Mouse (Mus musculus) heart, embryonic 15.5 days (tissue): ENCODE results near the gene Ninl. TPM values are rescaled to one million over a fixed set of nuclear protein-coding genes. Genes with fewer than 3 reads are reported as not detected.
"Not testable (repeated sequence)": the region's sequence is repeated elsewhere in the genome, so short reads cannot be mapped to it uniquely, and the experiment has no call there.

Source experiments
- ATAC-seq: fragments of 200-750 bp; cut with Nextera tagmentation; replicated peaks from 2 replicates; pipeline ENCODE4 v1.8.0; 2017; ENCODE audit warnings: low read depth, moderate TSS enrichment; ENCODE audit not compliant: insufficient number of reproducible peaks, insufficient read depth, low FRiP score
- H3K27ac ChIP-seq: fragments of 300-500 bp; sonication (generic); 2 replicates; pipeline ENCODE4 v1.5.1; 2015; ENCODE audit warnings: mild to moderate bottlenecking, inconsistent platforms
- H3K27me3 ChIP-seq: fragments of 300-500 bp; sonication (generic); 2 replicates; pipeline ENCODE4 v1.6.1; 2015; ENCODE audit warnings: inconsistent platforms
- H3K36me3 ChIP-seq: fragments of 300-500 bp; sonication (generic); 2 replicates; pipeline ENCODE4 v1.6.1; 2015; ENCODE audit warnings: mild to moderate bottlenecking, inconsistent platforms
- H3K4me1 ChIP-seq: fragments of 300-500 bp; sonication (generic); replicated peaks from 2 replicates; pipeline ENCODE4 v1.6.1; 2015; ENCODE audit warnings: inconsistent platforms
- H3K4me2 ChIP-seq: fragments of 300-500 bp; sonication (generic); 2 replicates; pipeline ENCODE4 v1.6.1; 2015; ENCODE audit warnings: inconsistent platforms, mild to moderate bottlenecking, moderate library complexity
- H3K4me3 ChIP-seq: fragments of 300-500 bp; sonication (generic); 2 replicates; pipeline ENCODE4 v1.5.1; 2015; ENCODE audit warnings: mild to moderate bottlenecking, inconsistent platforms
- H3K9ac ChIP-seq: fragments of 300-500 bp; sonication (generic); 2 replicates; pipeline ENCODE4 v1.6.1; 2015; ENCODE audit warnings: mild to moderate bottlenecking, inconsistent platforms
- H3K9me3 ChIP-seq: fragments of 300-500 bp; sonication (generic); replicated peaks from 2 replicates; pipeline ENCODE4 v1.6.1; 2016; ENCODE audit warnings: inconsistent platforms
- WGBS: fragments of 180-500 bp; shearing (Covaris S2); methylation state at CpG from one replicate; pipeline ENCODE4 v1.1.7; 2015; ENCODE audit warnings: mixed read lengths; 5-methylcytosine and 5-hydroxymethylcytosine counted together
- polyA plus RNA-seq: library from polyadenylated mRNA; unstranded; fragments of >200 nt; fragmentation: Nextera tagmentation; extraction: Ambion mirVana; gene quantifications from 2 replicates; pipeline ENCODE4 v1.2.1, GENCODE M21; 2015

The Ninl gene
- polyA plus RNA-seq, 1 experiment from 2014 or later, result 2.8 TPM

DNA sequence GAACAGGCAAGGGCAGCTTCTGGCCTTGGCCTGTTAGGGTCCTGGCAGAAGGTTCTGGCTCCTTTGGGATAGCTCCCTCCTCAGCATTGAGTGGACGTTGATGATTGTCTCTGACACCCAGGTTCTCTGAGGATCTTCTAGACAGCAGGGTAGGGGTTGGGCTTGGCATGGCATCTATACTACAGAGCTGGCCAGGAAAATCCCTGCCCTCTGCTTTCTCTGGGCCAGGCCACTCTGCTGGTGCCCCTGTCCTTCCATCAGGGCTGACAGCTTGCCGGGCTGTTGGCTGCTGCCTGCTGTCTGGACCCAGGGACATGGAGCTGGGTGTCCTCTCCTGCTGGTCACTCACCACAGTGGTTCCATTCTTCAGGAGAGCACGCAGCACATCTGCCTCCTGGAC lies 89.5 kb downstream of the Ninl start:
- H3K4me2 ChIP-seq, result no peak overlapping the region
- no peak overlapping the region for H3K4me3 ChIP-seq
- H3K4me1 ChIP-seq, result no peaks in the 10 kb centered on the region
- no peaks in the 10 kb centered on the region for H3K27me3 ChIP-seq
- H3K36me3 ChIP-seq, result no peaks in the 10 kb centered on the region
- 81% methylated on average over 3 of the region's 3 CpGs for WGBS
- ATAC-seq, result no peak
- H3K9me3 ChIP-seq, result no peaks in the 10 kb centered on the region
- H3K9ac ChIP-seq, result no peak overlapping the region
- H3K27ac ChIP-seq, result no peak overlapping the region

DNA sequence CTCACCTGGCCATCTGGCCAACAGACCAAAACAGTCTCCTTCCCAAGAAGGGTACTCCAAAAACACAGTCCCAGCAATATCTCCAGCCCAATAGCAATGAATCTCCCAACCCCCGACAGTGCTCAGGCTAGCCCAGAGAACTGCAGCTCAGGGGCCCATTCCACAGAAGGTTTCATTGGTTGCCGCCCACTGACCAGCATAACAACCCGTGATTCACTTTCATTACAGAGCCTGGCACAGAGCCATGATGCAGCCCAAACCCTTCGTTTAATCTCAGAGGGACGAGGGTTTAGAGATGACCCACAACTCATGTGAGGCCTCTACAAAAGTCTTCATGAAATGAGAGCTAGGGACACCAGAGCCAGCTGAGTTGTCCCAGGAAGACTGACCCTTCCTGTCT lies 90.4 kb downstream of the Ninl start:
- H3K9ac ChIP-seq, result no peak overlapping the region
- no peaks in the 10 kb centered on the region for H3K9me3 ChIP-seq
- no peak overlapping the region for H3K27ac ChIP-seq
- H3K27me3 ChIP-seq, result no peaks in the 10 kb centered on the region
- H3K36me3 ChIP-seq, result no peaks in the 10 kb centered on the region
- no peak for ATAC-seq
- no peak overlapping the region for H3K4me3 ChIP-seq
- no peak overlapping the region for H3K4me2 ChIP-seq
- WGBS, result 76% methylated on average over 5 of the region's 5 CpGs
- H3K4me1 ChIP-seq, result no peaks in the 10 kb centered on the region

GRCm38 (mm10) chr2:150947880-150948611 lies 91.1 kb downstream of the Ninl start:
- H3K4me1 ChIP-seq, H3K27ac ChIP-seq, H3K4me2 ChIP-seq, H3K4me3 ChIP-seq, ATAC-seq, H3K27me3 ChIP-seq, H3K36me3 ChIP-seq, H3K9ac ChIP-seq, H3K9me3 ChIP-seq: not testable (repeated sequence)
- WGBS, result 88% methylated on average over 12 of the region's 12 CpGs

DNA sequence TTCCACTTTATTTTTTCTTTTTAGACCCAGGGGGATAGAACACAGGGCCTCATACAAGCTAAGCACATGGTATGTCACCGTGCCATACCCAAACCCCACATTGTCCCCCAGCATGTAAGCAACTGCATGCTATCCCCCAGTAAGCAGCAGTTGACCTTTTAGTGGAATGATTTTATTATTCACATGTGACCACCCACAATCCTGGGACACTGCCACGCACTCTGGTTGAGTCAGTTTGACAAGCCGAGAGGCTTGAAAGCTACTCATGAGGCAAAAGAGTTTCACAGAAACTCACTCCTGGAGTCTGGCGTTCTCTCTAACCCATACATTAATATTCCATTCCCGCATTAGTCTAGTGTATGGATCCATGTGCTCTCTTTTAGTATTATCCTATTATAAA lies 91.8 kb downstream of the Ninl start:
- ATAC-seq, H3K36me3 ChIP-seq: not testable (repeated sequence)
- 91% methylated on average over 5 of the region's 5 CpGs for WGBS

GRCm38 (mm10) chr2:150944017-150944416 lies 95.2 kb downstream of the Ninl start:
- H3K9me3 ChIP-seq, result no peaks in the 10 kb centered on the region
- H3K4me2 ChIP-seq, result no peak overlapping the region
- no peak overlapping the region for H3K4me3 ChIP-seq
- no peak for ATAC-seq
- no peaks in the 10 kb centered on the region for H3K36me3 ChIP-seq
- WGBS, result 78% methylated on average over 5 of the region's 5 CpGs
- H3K9ac ChIP-seq, result no peak overlapping the region
- no peaks in the 10 kb centered on the region for H3K27me3 ChIP-seq
- H3K27ac ChIP-seq, result no peak overlapping the region
- H3K4me1 ChIP-seq, result no peaks in the 10 kb centered on the region

More for the DNA sequence above, 91.8 kb downstream of the Ninl start:
- H3K4me1 ChIP-seq, H3K9me3 ChIP-seq, H3K27me3 ChIP-seq, H3K9ac ChIP-seq, H3K27ac ChIP-seq, H3K4me3 ChIP-seq, H3K4me2 ChIP-seq: not testable (repeated sequence)

- H3K36me3 ChIP-seq, result no peaks in the 10 kb centered on the region; the same call in 1 of the 2 replicates
- H3K4me2 ChIP-seq, result no peak overlapping the region
- 92% methylated on average over 4 of the region's 4 CpGs for WGBS
- H3K4me3 ChIP-seq, result no peak overlapping the region
- no peaks in the 10 kb centered on the region for H3K9me3 ChIP-seq
- H3K27me3 ChIP-seq, result no peaks in the 10 kb centered on the region
- no peak overlapping the region for H3K27ac ChIP-seq
- ATAC-seq, result no peak
- H3K4me1 ChIP-seq, result no peaks in the 10 kb centered on the region
- H3K9ac ChIP-seq, result no peak overlapping the region
These were observed 104.5 kb downstream of the Ninl start for GRCm38 (mm10) chr2:150934659-150935058.

DNA sequence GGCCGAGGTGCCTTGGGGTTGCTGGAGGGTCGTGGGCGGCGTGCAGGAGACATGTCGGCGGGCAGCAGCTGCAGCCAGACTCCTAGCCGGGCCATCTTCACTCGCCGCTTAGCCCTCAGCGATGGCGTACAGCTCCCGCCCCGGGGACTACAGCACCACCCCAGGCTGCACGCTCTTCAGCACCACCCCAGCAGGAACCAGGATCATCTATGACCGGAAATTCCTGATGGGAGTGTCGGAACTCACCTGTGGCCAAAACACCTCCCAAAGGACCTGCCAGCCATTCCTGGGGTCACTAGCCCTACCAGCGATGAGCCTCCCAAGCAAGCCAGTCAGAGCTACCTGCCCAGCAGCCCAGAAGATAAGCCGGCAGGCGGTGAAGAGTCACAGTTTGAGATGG lies 105.7 kb downstream of the Ninl start:
- H3K9me3 ChIP-seq, result no peaks in the 10 kb centered on the region
- no peak overlapping the region for H3K4me3 ChIP-seq
- H3K4me2 ChIP-seq, result no peak overlapping the region
- H3K9ac ChIP-seq, result no peak overlapping the region
- no peaks in the 10 kb centered on the region for H3K4me1 ChIP-seq
- no peak for ATAC-seq
- no peaks in the 10 kb centered on the region; the same call in 1 of the 2 replicates for H3K36me3 ChIP-seq
- 78% methylated on average over 19 of the region's 19 CpGs for WGBS
- no peak overlapping the region for H3K27ac ChIP-seq
- H3K27me3 ChIP-seq, result no peaks in the 10 kb centered on the region

- Histone ChIP-seq H3K9ac (no peak overlapping the region), H3K4me3 (no peak overlapping the region), H3K27ac (no peak overlapping the region), H3K27me3 (no peaks in the 10 kb centered on the region), H3K9me3 (no peaks in the 10 kb centered on the region), H3K4me1 (no peaks in the 10 kb centered on the region), H3K36me3 (0 out of 2 replicates have a peak, but pooled peaks cover 8% of the 10 kb centered on the region), H3K4me2 (no peak overlapping the region)
- no peak for ATAC-seq
- WGBS, result 49% methylated on average over 3 of the region's 3 CpGs
These were observed 108.4 kb downstream of the Ninl start for GRCm38 (mm10) chr2:150930806-150931205.

GRCm38 (mm10) chr2:150929156-150929555 lies 110.0 kb downstream of the Ninl start:
- 0 out of 2 replicates have a peak, but pooled peaks cover 8% of the 10 kb centered on the region for H3K36me3 ChIP-seq
- 87% methylated on average over 6 of the region's 6 CpGs for WGBS
- no peaks in the 10 kb centered on the region for H3K9me3 ChIP-seq
- no peaks in the 10 kb centered on the region for H3K4me1 ChIP-seq
- H3K27me3 ChIP-seq, result no peaks in the 10 kb centered on the region
- H3K4me3 ChIP-seq, result no peak overlapping the region
- no peak overlapping the region for H3K27ac ChIP-seq
- no peak overlapping the region for H3K4me2 ChIP-seq
- ATAC-seq, result no peak
- H3K9ac ChIP-seq, result no peak overlapping the region

DNA sequence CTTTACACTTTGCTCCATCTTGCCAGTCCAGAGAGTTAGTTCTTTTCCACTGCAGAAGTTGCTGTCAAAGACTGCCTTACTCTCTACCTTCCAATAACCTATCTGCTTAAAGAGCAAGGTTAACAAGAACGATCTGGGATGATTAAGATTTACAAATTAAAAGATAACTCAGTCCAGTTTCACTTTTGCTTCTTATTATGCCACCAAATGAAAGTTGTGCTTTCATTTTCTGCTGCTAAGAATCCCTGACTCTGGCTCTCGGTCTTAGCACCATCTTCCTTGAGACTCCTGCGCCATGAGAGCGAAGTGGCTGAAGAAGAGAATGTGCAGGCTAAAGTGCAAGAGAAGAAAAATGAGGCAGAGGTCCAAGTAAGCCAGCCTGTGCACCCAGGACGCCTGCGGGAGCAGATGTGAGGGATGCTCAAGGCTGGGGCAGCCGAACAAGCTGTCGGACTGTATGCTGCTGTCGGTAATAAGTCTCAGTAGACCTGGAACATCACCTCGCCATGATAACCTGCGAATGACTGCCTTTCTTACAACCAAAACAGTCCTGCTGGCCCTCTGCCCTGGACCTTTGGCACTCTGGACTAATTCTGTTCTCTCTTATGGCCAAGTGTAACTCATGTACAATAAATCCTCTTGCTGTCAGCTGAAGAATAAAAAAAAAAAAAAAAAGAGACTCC lies 112.0 kb downstream of the Ninl start:
- Histone ChIP-seq H3K9me3 (no peaks in the 10 kb centered on the region), H3K27ac (no peak overlapping the region), H3K27me3 (no peaks in the 10 kb centered on the region), H3K4me2 (no peak overlapping the region), H3K9ac (no peak overlapping the region), H3K36me3 (0 out of 2 replicates have a peak, but pooled peaks cover 8% of the 10 kb centered on the region), H3K4me3 (no peak overlapping the region), H3K4me1 (0 out of 2 replicates have a peak, but pooled peaks cover under 1% of the 10 kb centered on the region)
- 90% methylated on average over 11 of the region's 11 CpGs for WGBS
- ATAC-seq, result no peak

DNA sequence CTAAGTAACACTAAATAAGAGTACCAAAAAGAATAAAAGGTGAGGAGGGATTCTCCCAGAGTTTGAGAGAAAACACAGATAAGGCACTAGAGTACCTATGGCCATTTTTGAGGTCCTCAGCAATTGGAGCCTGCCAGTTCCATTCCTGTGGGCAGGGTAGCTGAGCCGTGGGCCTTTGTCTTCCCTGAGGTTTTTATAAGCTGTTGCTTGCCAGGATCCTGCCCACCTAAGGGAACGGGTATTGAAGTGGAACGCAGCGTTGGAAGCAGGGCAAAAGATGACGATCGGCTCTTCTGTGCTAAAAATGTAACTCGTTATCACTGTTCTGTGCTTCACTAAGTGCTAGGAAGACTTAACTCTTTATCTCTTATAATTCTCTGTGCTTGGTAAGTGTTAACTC lies 115.7 kb downstream of the Ninl start:
- no peak overlapping the region for H3K9ac ChIP-seq
- 44% methylated on average over 7 of the region's 7 CpGs for WGBS
- peaks cover 12% of the 10 kb centered on the region; the same call in 1 of the 2 replicates for H3K36me3 ChIP-seq
- H3K4me2 ChIP-seq, result no peak overlapping the region
- H3K4me1 ChIP-seq, result 0 out of 2 replicates have a peak, but pooled peaks cover 2% of the 10 kb centered on the region
- H3K4me3 ChIP-seq, result no peak overlapping the region
- no peaks in the 10 kb centered on the region for H3K9me3 ChIP-seq
- no peak for ATAC-seq
- no peaks in the 10 kb centered on the region for H3K27me3 ChIP-seq
- H3K27ac ChIP-seq, result no peak overlapping the region
